In the genomic region with DNA sequence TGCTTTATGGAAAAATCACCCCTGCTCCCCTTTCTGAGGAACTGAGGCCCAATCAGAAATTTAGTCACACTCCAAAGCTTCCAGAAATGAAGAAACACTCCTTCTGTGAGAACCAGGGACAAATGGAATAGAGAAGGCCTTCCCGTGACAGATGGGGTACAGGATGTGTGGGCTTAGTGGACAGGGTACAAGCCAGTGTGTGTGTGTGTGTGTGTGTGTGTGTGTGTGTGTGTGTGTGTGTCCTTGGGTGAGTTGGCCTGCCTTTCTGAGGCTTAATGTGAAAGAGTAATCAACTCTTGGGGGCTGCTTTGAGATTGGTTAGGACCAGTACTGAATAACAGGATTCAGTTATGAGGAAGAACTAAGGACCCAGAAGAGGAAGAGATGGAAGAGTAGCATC, we compare ENCODE assay signal across 20 mouse cellular contexts.
"Had no signal": no experiment of that assay in that cellular context is flagged by ENCODE, and none has a peak within 500 bp of the region (broad histone marks: within the 10 kb centered on the region; RNA-seq: fewer than 3 reads in every experiment).

No protein-coding gene starts in this region.

- DNase-seq: liver, embryonic 13.5 days; liver, postnatal 0 days; lung, adult 2 months; lung, postnatal 14 days; lung, postnatal 36 days; retina, postnatal 1 day; right cerebral cortex, adult 18-20 months; right cerebral cortex, postnatal 25 days; thymus, adult 2 months; thymus, postnatal 25 days; thymus, postnatal 4 days had no signal

- H3K4me3 ChIP-seq: liver, embryonic 13.5 days; liver, embryonic 15.5 days; lung, embryonic 15.5 days; megakaryocyte, embryonic 14.5 days; midbrain, embryonic 13.5 days; midbrain, embryonic 15.5 days; stomach, embryonic 15.5 days had no signal

- H3K9ac ChIP-seq: liver, embryonic 13.5 days; liver, embryonic 15.5 days; liver, postnatal 0 days; lung, embryonic 15.5 days; midbrain, embryonic 13.5 days; midbrain, embryonic 15.5 days; stomach, embryonic 15.5 days had no signal

- H3K36me3 ChIP-seq: liver, embryonic 13.5 days; liver, embryonic 15.5 days; lung, embryonic 15.5 days; midbrain, embryonic 13.5 days; midbrain, embryonic 15.5 days; stomach, embryonic 15.5 days had no signal

- H3K9me3 ChIP-seq: liver, embryonic 13.5 days; liver, embryonic 15.5 days; lung, embryonic 15.5 days; megakaryocyte, embryonic 14.5 days; midbrain, embryonic 13.5 days; midbrain, embryonic 15.5 days; stomach, embryonic 15.5 days had no signal

- H3K4me1 ChIP-seq: liver, embryonic 13.5 days; liver, embryonic 15.5 days; lung, embryonic 15.5 days; stomach, embryonic 15.5 days had no signal

- ATAC-seq: liver, postnatal 0 days; lung, postnatal 0 days; midbrain, embryonic 13.5 days; midbrain, embryonic 15.5 days had no signal

- H3K4me2 ChIP-seq: liver, embryonic 13.5 days; liver, embryonic 15.5 days; lung, embryonic 15.5 days; midbrain, embryonic 13.5 days; midbrain, embryonic 15.5 days; stomach, embryonic 15.5 days had no signal

- H3K27me3 ChIP-seq: liver, embryonic 13.5 days; lung, embryonic 15.5 days; midbrain, embryonic 13.5 days; midbrain, embryonic 15.5 days; stomach, embryonic 15.5 days had no signal

- H3K27ac ChIP-seq: liver, embryonic 13.5 days; liver, embryonic 15.5 days; lung, embryonic 15.5 days; macrophage; midbrain, embryonic 13.5 days; midbrain, embryonic 15.5 days; stomach, embryonic 15.5 days; stomach, postnatal 0 days had no signal
